Mouse (Mus musculus) myocyte (in vitro differentiated cells): Measurements from ENCODE around the gene Gigyf1. TPM values are rescaled to one million over a fixed set of nuclear protein-coding genes. Genes with fewer than 3 reads are reported as not detected.

Experiments
- H3K27me3 ChIP-seq: one replicate; pipeline ENCODE4 v1.6.1; 2011; ENCODE audit not compliant: control insufficient read depth, insufficient read depth, insufficient read length
- H3K36me3 ChIP-seq: one replicate; pipeline ENCODE4 v1.6.1; 2011; ENCODE audit not compliant: control insufficient read depth, insufficient read depth
- H3K4me2 ChIP-seq: one replicate; pipeline ENCODE4 v1.6.1; 2011; ENCODE audit warnings: low read depth, control low read depth
- H3K4me3 ChIP-seq: one replicate; pipeline ENCODE4 v1.5.1; 2011; ENCODE audit warnings: mild to moderate bottlenecking, control low read depth, moderate library complexity
- H3K79me2 ChIP-seq: one replicate; pipeline ENCODE4 v1.6.1; 2011; ENCODE audit not compliant: control insufficient read depth, insufficient read depth
- H3ac ChIP-seq: one replicate; pipeline ENCODE4 v1.6.1; 2011; ENCODE audit not compliant: control insufficient read depth, insufficient read length
- CEBPB ChIP-seq: IDR thresholded peaks from 2 replicates; pipeline ENCODE4 v1.6.1; 2011; ENCODE audit warnings: mild to moderate bottlenecking, moderate library complexity; ENCODE audit not compliant: poor library complexity, insufficient read depth, severe bottlenecking
- E2F4 ChIP-seq: IDR thresholded peaks from one replicate; pipeline ENCODE4 v1.6.1; 2011; ENCODE audit warnings: mild to moderate bottlenecking, control low read depth, moderate library complexity; ENCODE audit not compliant: insufficient read depth
- MAX ChIP-seq: IDR thresholded peaks from one replicate; pipeline ENCODE4 v1.6.1; 2011; ENCODE audit warnings: low read depth, mild to moderate bottlenecking, control low read depth
- MYOD1 ChIP-seq, 3 experiments: IDR thresholded peaks; one replicate each; pipeline ENCODE4 v1.6.1; 2011; ENCODE audit warnings: control low read depth in 2 of 3, low read depth in 2 of 3, mild to moderate bottlenecking in 2 of 3, moderate library complexity in 1 of 3; ENCODE audit not compliant: insufficient read length in 2 of 3, control insufficient read depth in 1 of 3
- MYOG ChIP-seq, 3 experiments: IDR thresholded peaks; one replicate each; pipeline ENCODE4 v1.6.1; 2011; ENCODE audit warnings: control low read depth in 2 of 3, low read depth in 2 of 3, mild to moderate bottlenecking in 2 of 3; ENCODE audit not compliant: insufficient read length in 2 of 3, control insufficient read depth in 1 of 3, insufficient read depth in 1 of 3
- POLR2A ChIP-seq: IDR thresholded peaks from one replicate; pipeline ENCODE4 v1.6.1; 2011; ENCODE audit warnings: low read depth, mild to moderate bottlenecking, control low read depth, moderate library complexity; ENCODE audit not compliant: insufficient read length
- POLR2AphosphoS2 ChIP-seq: IDR thresholded peaks from one replicate; pipeline ENCODE4 v1.6.1; 2011; ENCODE audit warnings: low read depth, control low read depth; ENCODE audit not compliant: insufficient read length
- REST ChIP-seq: IDR thresholded peaks from one replicate; pipeline ENCODE4 v1.6.1; 2011; ENCODE audit warnings: mild to moderate bottlenecking, control low read depth, moderate library complexity; ENCODE audit not compliant: insufficient read depth, insufficient read length
- SRF ChIP-seq: IDR thresholded peaks from one replicate; pipeline ENCODE4 v1.6.1; 2011; ENCODE audit warnings: low read depth; ENCODE audit not compliant: control insufficient read depth, insufficient read length
- TCF12 ChIP-seq: IDR thresholded peaks from one replicate; pipeline ENCODE4 v1.6.1; 2011; ENCODE audit warnings: mild to moderate bottlenecking, control low read depth; ENCODE audit not compliant: poor library complexity, insufficient read depth, severe bottlenecking
- TCF3 ChIP-seq: IDR thresholded peaks from one replicate; pipeline ENCODE4 v1.6.1; 2011; ENCODE audit warnings: low read depth, control low read depth; ENCODE audit not compliant: insufficient read length
- USF1 ChIP-seq: IDR thresholded peaks from one replicate; pipeline ENCODE4 v1.6.1; 2011; ENCODE audit warnings: low read depth, mild to moderate bottlenecking, control low read depth, moderate library complexity
- polyA plus RNA-seq: library from polyadenylated mRNA; unstranded; fragments of >200 nt; fragmentation: generic; extraction: Trizol; gene quantifications from one replicate; pipeline ENCODE4 v1.2.1, GENCODE M21; 2012; ENCODE audit warnings: missing spikeins

Gigyf1 gene
- polyA plus RNA-seq, 1 experiment: 9.6 TPM

- Histone ChIP-seq H3K4me3 (no peak overlapping the region), H3K79me2 (no peaks in the 10 kb centered on the region), H3K27me3 (peaks cover 56% of the 10 kb centered on the region), H3ac (no peak overlapping the region), H3K4me2 (no peak overlapping the region), H3K36me3 (no peaks in the 10 kb centered on the region)
- no peak for TF ChIP-seq TCF12
- TF ChIP-seq MYOG (IDR thresholded peaks at IDR 0.05; ENCODE audit: control insufficient read depth in 1 of 3, insufficient read depth in 1 of 3, insufficient read length in 2 of 3, low read depth in 2 of 3): no peak
- TF ChIP-seq TCF3: no peak
- no peak for TF ChIP-seq SRF
- TF ChIP-seq CEBPB: no peak
- no peak for TF ChIP-seq USF1
- TF ChIP-seq MYOD1 (IDR thresholded peaks at IDR 0.05; ENCODE audit: control insufficient read depth in 1 of 3, insufficient read length in 2 of 3, low read depth in 2 of 3): no peak
- no peak for TF ChIP-seq POLR2AphosphoS2
- no peak for TF ChIP-seq E2F4
- no peak for TF ChIP-seq MAX
- TF ChIP-seq REST: no peak
- no peak for TF ChIP-seq POLR2A
Observed at GRCm38 (mm10) chr5:137481897-137482296, 36.5 kb upstream of the Gigyf1 start.

- no peaks in the 10 kb centered on the region for H3K36me3 ChIP-seq
- no peak for TF ChIP-seq CEBPB
- no peak for TF ChIP-seq REST
- TF ChIP-seq TCF3: no peak
- no peak for TF ChIP-seq MYOG (IDR thresholded peaks at IDR 0.05; ENCODE audit: control insufficient read depth in 1 of 3, insufficient read depth in 1 of 3, insufficient read length in 2 of 3, low read depth in 2 of 3)
- TF ChIP-seq POLR2A: no peak
- TF ChIP-seq MAX: no peak
- TF ChIP-seq MYOD1 (IDR thresholded peaks at IDR 0.05; ENCODE audit: control insufficient read depth in 1 of 3, insufficient read length in 2 of 3, low read depth in 2 of 3): no peak
- TF ChIP-seq USF1: no peak
- peaks cover 57% of the 10 kb centered on the region for H3K27me3 ChIP-seq
- H3K79me2 ChIP-seq: no peaks in the 10 kb centered on the region
- H3ac ChIP-seq: no peak overlapping the region
- H3K4me3 ChIP-seq: no peak overlapping the region
- no peak overlapping the region for H3K4me2 ChIP-seq
Observed at GRCm38 (mm10) chr5:137485071-137485850, 33.1 kb upstream of the Gigyf1 start.

GRCm38 (mm10) chr5:137485851-137486155 lies 32.5 kb upstream of the Gigyf1 start:
- no peak overlapping the region for H3K4me3 ChIP-seq
- peaks cover 59% of the 10 kb centered on the region for H3K27me3 ChIP-seq
- H3K79me2 ChIP-seq: no peaks in the 10 kb centered on the region
- H3K36me3 ChIP-seq: no peaks in the 10 kb centered on the region
- no peak overlapping the region for H3K4me2 ChIP-seq
- no peak overlapping the region for H3ac ChIP-seq
- TF ChIP-seq E2F4: no peak
- TF ChIP-seq TCF12: no peak
- TF ChIP-seq SRF: no peak
- no peak for TF ChIP-seq TCF3
- no peak for TF ChIP-seq MAX
- TF ChIP-seq MYOG (IDR thresholded peaks at IDR 0.05; ENCODE audit: control insufficient read depth in 1 of 3, insufficient read depth in 1 of 3, insufficient read length in 2 of 3, low read depth in 2 of 3): no peak
- TF ChIP-seq CEBPB: no peak
- no peak for TF ChIP-seq MYOD1 (IDR thresholded peaks at IDR 0.05; ENCODE audit: control insufficient read depth in 1 of 3, insufficient read length in 2 of 3, low read depth in 2 of 3)
- TF ChIP-seq REST: no peak

GRCm38 (mm10) chr5:137487616-137488015 lies 30.7 kb upstream of the Gigyf1 start:
- no peaks in the 10 kb centered on the region for H3K79me2 ChIP-seq
- H3K4me3 ChIP-seq: no peak overlapping the region
- TF ChIP-seq SRF (no peak), USF1 (no peak), REST (no peak), MYOD1 (IDR thresholded peaks at IDR 0.05; ENCODE audit: control insufficient read depth in 1 of 3, insufficient read length in 2 of 3, low read depth in 2 of 3) (no peak), MAX (no peak)
- H3K36me3 ChIP-seq: no peaks in the 10 kb centered on the region
- no peak overlapping the region for H3K4me2 ChIP-seq
- H3K27me3 ChIP-seq: peaks cover 62% of the 10 kb centered on the region
- no peak overlapping the region for H3ac ChIP-seq

- peaks cover 42% of the 10 kb centered on the region for H3K27me3 ChIP-seq
Observed at GRCm38 (mm10) chr5:137491559-137491958, 26.8 kb upstream of the Gigyf1 start.

More at GRCm38 (mm10) chr5:137491559-137491958, 26.8 kb upstream of the Gigyf1 start:
- TF ChIP-seq POLR2A: no peak
- no peak for TF ChIP-seq TCF3
- Histone ChIP-seq H3K36me3 (no peaks in the 10 kb centered on the region), H3K4me3 (no peak overlapping the region), H3K79me2 (no peaks in the 10 kb centered on the region), H3K4me2 (no peak overlapping the region), H3ac (no peak overlapping the region)
